Mouse (Mus musculus) ES-E14 (cell line): ENCODE measurements around the gene Pamr1. TPM values are rescaled to one million over a fixed set of nuclear protein-coding genes. Genes with fewer than 3 reads are reported as not detected.

Experiments
- DNase-seq: peaks from one replicate; pipeline ENCODE4 v3.0.0-alpha.2; 2013; ENCODE audit warnings: low read depth, low spot score
- H3K27ac ChIP-seq: 2 replicates; pipeline ENCODE4 v1.5.1; 2012; ENCODE audit warnings: low read depth, mild to moderate bottlenecking, low read length, moderate library complexity, mixed read lengths; ENCODE audit not compliant: poor library complexity, insufficient read depth, severe bottlenecking
- H3K36me3 ChIP-seq: 2 replicates; pipeline ENCODE4 v1.6.1; 2012; ENCODE audit warnings: mild to moderate bottlenecking, low read length, moderate library complexity, mixed read lengths; ENCODE audit not compliant: control insufficient read depth, poor library complexity, insufficient read depth, severe bottlenecking
- H3K4me1 ChIP-seq, 2 experiments: fragments of 150-350 bp in 1 of 2; sonication (generic) in 1 of 2; 2 replicates each; pipeline ENCODE4 v1.6.1; 2012; ENCODE audit warnings: low read length in 2 of 2, mild to moderate bottlenecking in 1 of 2, mixed read lengths in 1 of 2; ENCODE audit not compliant: control insufficient read depth in 2 of 2, insufficient read depth in 2 of 2, poor library complexity in 1 of 2
- H3K4me3 ChIP-seq, 2 experiments: fragments of 150-350 bp in 1 of 2; sonication (generic) in 1 of 2; 2 replicates each; pipeline ENCODE4 v1.5.1; 2012; ENCODE audit warnings: low read length in 2 of 2, low read depth in 1 of 2, mild to moderate bottlenecking in 1 of 2, mixed read lengths in 1 of 2; ENCODE audit not compliant: insufficient read depth in 1 of 2, poor library complexity in 1 of 2, severe bottlenecking in 1 of 2
- H3K9ac ChIP-seq: 2 replicates; pipeline ENCODE4 v1.6.1; 2012; ENCODE audit warnings: low read depth, mild to moderate bottlenecking, low read length, mixed read lengths; ENCODE audit not compliant: poor library complexity, insufficient read depth, severe bottlenecking
- H3K9me3 ChIP-seq: fragments of 150-350 bp; sonication (generic); 2 replicates; pipeline ENCODE4 v1.6.1; 2012; ENCODE audit warnings: low read depth, mild to moderate bottlenecking, low read length; ENCODE audit not compliant: control insufficient read depth, insufficient read depth
- CHD2 ChIP-seq: IDR thresholded peaks from 2 replicates; pipeline ENCODE4 v1.6.1; 2014; ENCODE audit warnings: mild to moderate bottlenecking, low read depth, low read length, inconsistent platforms
- HCFC1 ChIP-seq: IDR thresholded peaks from 2 replicates; pipeline ENCODE4 v1.6.1; 2012; ENCODE audit warnings: low read length, inconsistent platforms, borderline replicate concordance; ENCODE audit not compliant: insufficient read depth
- MAFK ChIP-seq: IDR thresholded peaks from 2 replicates; pipeline ENCODE4 v1.6.1; 2014; ENCODE audit warnings: mild to moderate bottlenecking, low read depth, low read length, inconsistent platforms; ENCODE audit not compliant: insufficient read depth
- ZC3H11A ChIP-seq: IDR thresholded peaks from 2 replicates; pipeline ENCODE4 v1.6.1; 2012; ENCODE audit warnings: low read depth, mild to moderate bottlenecking, inconsistent platforms, low read length, borderline replicate concordance
- ZNF384 ChIP-seq: IDR thresholded peaks from 2 replicates; pipeline ENCODE4 v1.6.1; 2012; ENCODE audit warnings: low read depth, low read length, inconsistent platforms
- in situ Hi-C, 2 experiments: fragments of 600-800 bp; cut with MboI; formaldehyde crosslinking; loops; one replicate each; pipeline ENCODE4 v1.15.1; 2025; ENCODE audit warnings: low sequenced_read_pairs in 2 of 2, inconsistent platforms in 1 of 2; ENCODE audit not compliant: unreplicated experiment in 2 of 2
- total RNA-seq: library from RNA; depleted of rRNA; stranded (reverse); fragments of 300-350 nt; gene quantifications from 2 replicates; pipeline ENCODE4 v1.2.3, GENCODE M21; 2012

Gene Pamr1
- total RNA-seq, 1 experiment: 0.49 TPM

DNA sequence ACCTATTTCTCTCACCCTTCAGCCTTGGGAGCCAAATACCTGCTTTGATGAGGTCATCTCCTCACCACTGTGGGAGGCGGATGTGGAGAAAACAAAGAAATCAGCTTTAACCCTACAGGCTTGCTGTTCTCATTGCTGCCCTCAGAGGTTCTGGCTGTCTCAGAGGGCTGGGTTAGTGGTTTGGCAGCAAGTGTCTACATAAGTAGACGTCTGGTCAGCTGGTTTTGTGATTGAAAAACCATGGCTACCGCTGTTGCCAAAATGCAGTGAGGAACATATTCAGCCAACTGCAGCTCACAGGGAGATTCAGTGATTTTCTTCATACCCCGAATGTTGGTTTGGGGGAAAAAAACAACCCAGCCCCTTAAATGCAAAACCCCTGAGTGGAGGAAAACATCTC, 7.3 kb downstream of the Pamr1 start:
- Histone ChIP-seq H3K9me3 (no peaks in the 10 kb centered on the region), H3K36me3 (no peaks in the 10 kb centered on the region), H3K9ac (no peak overlapping the region), H3K4me3 (no peak overlapping the region), H3K27ac (no peak overlapping the region), H3K4me1 (no peaks in the 10 kb centered on the region)
- in situ Hi-C loops: no loop called here
- TF ChIP-seq ZC3H11A (no peak), ZNF384 (no peak), HCFC1 (no peak), CHD2 (no peak), MAFK (no peak)
- no peak for DNase-seq

DNA sequence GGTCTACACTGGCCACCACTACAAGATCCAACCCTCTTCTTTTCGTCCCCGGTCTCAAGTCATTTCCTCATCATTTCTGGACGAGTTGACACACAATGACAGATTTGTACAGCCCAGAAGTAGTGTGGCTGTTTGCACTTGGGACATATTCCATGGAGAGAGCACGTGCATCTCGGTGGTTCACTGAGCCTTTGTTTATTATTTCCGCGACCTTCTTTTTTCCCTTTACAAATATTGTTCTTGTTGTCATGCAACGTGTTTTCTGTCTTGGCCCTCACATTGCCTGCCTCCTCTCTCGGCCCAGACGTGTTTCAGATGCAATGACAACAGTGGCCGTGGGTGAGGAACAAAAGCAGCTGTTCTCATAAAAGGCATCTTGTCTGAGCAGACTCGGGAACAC, 9.2 kb downstream of the Pamr1 start:
- no peak for DNase-seq

DNA sequence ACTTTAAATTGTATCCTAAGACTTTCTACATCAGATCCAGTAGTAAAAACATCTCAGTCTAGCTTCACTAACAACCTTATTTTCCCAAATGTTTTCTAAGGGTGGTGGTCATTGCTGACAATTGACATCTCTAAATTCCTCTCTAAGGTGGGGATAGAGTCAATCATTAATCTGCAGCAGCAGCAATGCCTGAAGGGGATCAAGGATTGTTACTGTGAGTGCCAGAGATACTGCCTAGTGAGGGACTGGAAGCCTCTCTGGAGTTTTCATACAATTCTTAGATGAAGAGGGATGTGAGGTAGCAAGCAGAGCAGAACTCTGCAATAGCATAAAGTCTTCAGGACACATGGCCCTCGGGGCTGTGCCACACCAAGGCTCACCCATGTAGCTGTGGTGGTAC, 14.0 kb downstream of the Pamr1 start:
- no peaks in the 10 kb centered on the region for H3K4me1 ChIP-seq
- no peak for DNase-seq
- H3K9me3 ChIP-seq: no peaks in the 10 kb centered on the region
- no peaks in the 10 kb centered on the region for H3K36me3 ChIP-seq
- no peak overlapping the region for H3K27ac ChIP-seq
- in situ Hi-C loops: no loop called here
- TF ChIP-seq ZC3H11A (no peak), ZNF384 (no peak)
- no peak overlapping the region for H3K4me3 ChIP-seq
- no peak overlapping the region for H3K9ac ChIP-seq

More for the DNA sequence above, 9.2 kb downstream of the Pamr1 start:
- H3K9me3 ChIP-seq: no peaks in the 10 kb centered on the region
- H3K4me3 ChIP-seq: no peak overlapping the region
- no peaks in the 10 kb centered on the region for H3K36me3 ChIP-seq
- no peak overlapping the region for H3K27ac ChIP-seq
- in situ Hi-C loops: no loop called here
- H3K4me1 ChIP-seq: no peaks in the 10 kb centered on the region
- no peak for TF ChIP-seq ZC3H11A
- no peak for TF ChIP-seq MAFK
- no peak for TF ChIP-seq ZNF384
- TF ChIP-seq HCFC1: no peak
- TF ChIP-seq CHD2: no peak
- no peak overlapping the region for H3K9ac ChIP-seq

DNA sequence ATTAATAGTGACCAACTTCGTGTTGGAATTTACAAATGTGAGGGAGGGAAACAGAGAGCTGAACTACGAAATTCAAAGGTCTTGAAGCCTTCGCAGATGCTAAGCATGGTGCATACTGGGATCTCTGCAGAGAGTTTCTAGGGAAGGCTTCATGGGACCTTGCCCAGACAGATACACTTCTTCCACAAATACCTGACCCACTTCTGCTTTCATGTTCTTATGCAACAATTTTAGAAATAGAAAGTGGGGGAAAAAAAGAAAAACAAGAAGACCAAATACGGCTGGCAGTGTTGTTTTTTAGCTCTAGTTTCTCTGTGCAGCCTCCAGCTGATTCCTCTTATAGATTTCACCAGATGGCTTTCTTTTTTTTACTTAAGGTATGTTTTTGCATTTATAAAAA, 29.4 kb downstream of the Pamr1 start:
- no peaks in the 10 kb centered on the region for H3K4me1 ChIP-seq
- no peaks in the 10 kb centered on the region for H3K36me3 ChIP-seq
- in situ Hi-C loops: no loop called here
- TF ChIP-seq MAFK (no peak), ZNF384 (no peak), ZC3H11A (no peak), HCFC1 (no peak), CHD2 (no peak)
- no peak for DNase-seq
- no peak overlapping the region for H3K4me3 ChIP-seq
- H3K9ac ChIP-seq: no peak overlapping the region
- no peak overlapping the region for H3K27ac ChIP-seq
- H3K9me3 ChIP-seq: no peaks in the 10 kb centered on the region

DNA sequence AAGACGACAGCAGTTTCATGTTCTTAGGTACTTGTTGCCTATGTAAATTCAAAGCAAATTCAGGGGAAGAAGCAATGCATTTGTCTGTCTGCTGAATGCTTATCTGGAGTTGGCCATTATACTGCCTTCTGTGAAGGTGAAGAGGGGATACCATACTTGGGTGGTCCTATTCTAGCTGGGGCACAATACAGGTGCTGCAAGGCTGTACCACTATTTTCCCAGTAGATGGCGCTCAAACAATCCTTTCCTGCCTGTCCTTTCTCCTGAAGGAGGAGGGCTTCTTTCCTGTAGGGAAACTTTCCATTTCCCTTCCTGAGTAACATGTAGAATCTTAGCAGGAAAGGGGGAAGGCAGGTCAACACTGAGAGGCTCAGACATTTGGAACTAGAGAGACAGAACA, 40.2 kb downstream of the Pamr1 start:
- no peak overlapping the region for H3K9ac ChIP-seq
- H3K4me3 ChIP-seq: no peak overlapping the region
- H3K4me1 ChIP-seq: no peaks in the 10 kb centered on the region
- TF ChIP-seq ZC3H11A (peak; percentile 39; the same call in 1 of the 2 replicates), HCFC1 (no peak)
- H3K9me3 ChIP-seq: no peaks in the 10 kb centered on the region
- H3K36me3 ChIP-seq: no peaks in the 10 kb centered on the region
- no peak overlapping the region for H3K27ac ChIP-seq
- peak; percentile 40 for DNase-seq
- in situ Hi-C loops: no loop called here
